Mouse (Mus musculus): Measurements from ENCODE around the gene Mkrn2.

- TF ChIP-seq CTCF (IDR thresholded peaks at IDR 0.05; ENCODE audit: control insufficient read depth, insufficient read depth, insufficient read length) (no peak), USF1 (IDR thresholded peaks at IDR 0.05; ENCODE audit: low read depth) (no peak), CEBPB (IDR thresholded peaks at IDR 0.05; ENCODE audit: low read depth) (no peak)
Measured at GRCm38 (mm10) chr6:115613793-115614192, 12.1 kb downstream of the Mkrn2 start.
